Mouse (Mus musculus) kidney, adult 2 months (tissue): ENCODE data around the gene Snx14.

Experiments
- CTCF ChIP-seq: fragments of 200-500 bp; conservative IDR thresholded peaks from 2 replicates; pipeline ENCODE4 v1.5.1; 2011; ENCODE audit warnings: low read depth, mild to moderate bottlenecking, control low read depth, low read length, moderate library complexity, mixed read lengths; ENCODE audit not compliant: insufficient read depth, insufficient read length
- POLR2A ChIP-seq: fragments of 200-500 bp; IDR thresholded peaks from one replicate; pipeline ENCODE4 v1.6.1; 2011; ENCODE audit warnings: low read depth, low read length, control low read depth

GRCm38 (mm10) chr9:88342701-88343100 lies 96.1 kb downstream of the Snx14 start:
- TF ChIP-seq POLR2A (no peak), CTCF (no peak)
